Mouse (Mus musculus) G1E (cell line): ENCODE data around the gene Cygb.

Experiments
- CTCF ChIP-seq: IDR thresholded peaks from 2 replicates; pipeline ENCODE4 v1.5.1; 2012; ENCODE audit warnings: low read depth, low read length, inconsistent platforms, mixed read lengths
- GATA1 ChIP-seq: IDR thresholded peaks from 2 replicates; pipeline ENCODE4 v1.6.1; 2012; ENCODE audit warnings: borderline replicate concordance, low read length, inconsistent platforms, mixed read lengths
- GATA2 ChIP-seq: IDR thresholded peaks from 2 replicates; pipeline ENCODE4 v1.6.1; 2012; ENCODE audit warnings: low read depth, low read length, inconsistent platforms, borderline replicate concordance
- POLR2AphosphoS5 ChIP-seq: IDR thresholded peaks from 2 replicates; pipeline ENCODE4 v1.6.1; 2012; ENCODE audit warnings: low read depth, low read length, inconsistent platforms; ENCODE audit not compliant: insufficient replicate concordance
- TAL1 ChIP-seq: conservative IDR thresholded peaks from 2 replicates; pipeline ENCODE4 v1.6.1; 2012; ENCODE audit warnings: low read depth, low read length, inconsistent platforms, mixed read lengths

- TF ChIP-seq TAL1, result no peak
- TF ChIP-seq CTCF, result no peak
- TF ChIP-seq GATA1, result no peak
- TF ChIP-seq POLR2AphosphoS5, result no peak
- TF ChIP-seq GATA2, result no peak
Observed at GRCm38 (mm10) chr11:116660181-116660580, 6.1 kb upstream of the Cygb start.
